Mouse (Mus musculus): ENCODE data around the gene Ndel1. TPM values are rescaled to one million over a fixed set of nuclear protein-coding genes. Genes with fewer than 3 reads are reported as not detected.
"Not testable (repeated sequence)": the region's sequence is repeated elsewhere in the genome, so short reads cannot be mapped to it uniquely, and the experiment has no call there.

Ndel1 gene
- polyA plus RNA-seq, 2 experiments from 2014 or later: 31.4 to 37.2 TPM

GRCm38 (mm10) chr11:68850862-68851261 is 20.8 kb downstream of the Ndel1 start:
- ATAC-seq: no peak

GRCm38 (mm10) chr11:68839606-68840005 is 32.1 kb downstream of the Ndel1 start:
- ATAC-seq: no peak

DNA sequence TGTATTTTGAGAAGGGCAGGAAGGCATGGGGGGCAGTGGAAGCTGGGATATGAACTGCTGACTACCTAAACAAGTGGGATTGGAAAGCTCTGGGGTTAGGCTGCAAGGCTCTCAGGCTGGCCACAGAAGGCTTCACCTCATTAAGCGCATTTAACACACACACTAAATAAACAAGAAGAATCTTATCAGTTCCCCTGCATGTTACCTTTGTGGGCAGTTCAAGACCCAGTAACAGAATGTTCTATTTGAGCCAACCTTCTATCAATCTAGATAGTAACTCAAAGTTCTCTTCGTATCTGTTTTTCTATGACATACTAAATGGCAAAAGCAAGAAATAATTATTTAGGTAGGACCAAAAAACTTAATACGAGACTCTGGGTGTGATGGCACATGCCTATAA is 36.6 kb downstream of the Ndel1 start:
- no peak for ATAC-seq

DNA sequence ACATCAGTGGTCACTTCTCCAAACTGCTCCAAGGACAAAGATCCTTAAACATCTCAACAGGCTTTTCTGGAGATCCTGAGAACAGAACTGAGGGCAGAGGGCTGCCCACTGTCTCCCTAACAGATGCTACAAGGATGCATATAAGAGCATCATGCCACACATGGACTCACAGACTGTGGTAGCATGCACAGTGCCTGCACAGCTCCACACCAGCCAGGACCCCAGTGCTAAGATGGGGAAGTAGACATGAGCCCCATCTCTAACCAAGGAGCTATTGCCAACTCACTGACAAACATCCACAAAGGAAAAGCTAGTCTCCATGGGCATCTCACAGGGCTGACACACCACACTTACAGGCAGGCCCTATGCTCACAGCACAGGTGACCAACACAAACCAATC is 38.1 kb downstream of the Ndel1 start:
- no peak for ATAC-seq

DNA sequence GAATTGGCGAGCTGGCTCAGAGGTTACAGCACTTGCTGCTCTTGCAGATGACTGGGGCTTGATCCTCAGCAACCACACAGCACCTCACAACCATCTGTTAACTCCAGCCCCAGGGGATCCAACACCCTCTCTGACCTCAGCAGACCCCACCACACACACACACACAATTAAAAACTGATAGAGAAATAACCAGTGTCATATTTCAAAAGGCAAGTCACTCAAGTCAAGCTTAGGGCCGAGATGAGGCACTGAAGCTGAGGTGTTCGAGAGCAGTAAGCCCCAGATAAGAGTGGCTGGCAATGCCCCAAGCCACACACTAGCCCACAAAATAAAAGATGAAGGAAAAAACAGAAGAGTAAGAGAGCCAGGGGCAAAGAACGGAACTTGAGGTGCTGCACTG is 38.9 kb downstream of the Ndel1 start:
- no peak for ATAC-seq

DNA sequence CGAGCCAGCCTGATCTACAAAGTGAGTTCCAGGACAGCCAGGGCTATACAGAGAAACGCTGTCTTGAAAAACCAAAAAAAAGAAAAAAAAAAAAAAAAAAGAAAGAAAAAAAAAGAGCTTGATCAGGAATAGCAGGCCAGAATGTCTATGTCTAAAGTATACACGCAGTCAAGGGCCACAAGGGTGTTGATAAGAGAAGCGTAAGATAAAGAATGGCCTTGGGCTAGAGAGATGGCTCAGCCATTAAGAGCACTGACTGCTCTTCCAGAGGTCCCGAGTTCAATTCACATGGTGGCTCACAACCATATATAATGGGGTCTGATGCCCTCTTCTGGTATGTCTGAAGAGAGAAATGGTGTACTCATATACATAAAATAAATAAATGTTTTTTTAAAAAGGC is 40.1 kb downstream of the Ndel1 start:
- ATAC-seq: not testable (repeated sequence)

GRCm38 (mm10) chr11:68826735-68827134 is 44.9 kb downstream of the Ndel1 start:
- ATAC-seq: no peak

DNA sequence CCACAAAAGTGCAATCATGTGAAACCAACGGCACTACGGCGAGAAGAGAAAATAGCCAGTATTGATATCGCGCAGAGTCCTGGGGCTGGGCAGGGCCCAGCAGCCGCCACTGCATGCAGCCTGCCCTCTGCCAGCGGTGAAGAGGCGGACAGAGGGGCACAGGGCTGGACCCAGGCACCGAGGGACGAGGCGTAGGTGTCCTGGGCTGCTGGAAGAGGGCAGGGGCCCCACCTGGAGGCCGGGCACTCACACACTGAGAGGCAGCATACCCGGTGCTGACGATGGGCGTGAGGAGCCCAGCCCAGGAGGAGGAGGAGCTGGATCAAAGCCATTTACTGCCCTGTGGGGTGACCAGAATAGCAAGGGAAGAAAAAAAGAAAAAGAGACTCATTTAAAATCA is 49.3 kb downstream of the Ndel1 start:
- no peak for ATAC-seq

GRCm38 (mm10) chr11:68819226-68819805 is 52.3 kb downstream of the Ndel1 start:
- ATAC-seq: no peak

GRCm38 (mm10) chr11:68818416-68818815 is 53.2 kb downstream of the Ndel1 start:
- no peak for ATAC-seq

DNA sequence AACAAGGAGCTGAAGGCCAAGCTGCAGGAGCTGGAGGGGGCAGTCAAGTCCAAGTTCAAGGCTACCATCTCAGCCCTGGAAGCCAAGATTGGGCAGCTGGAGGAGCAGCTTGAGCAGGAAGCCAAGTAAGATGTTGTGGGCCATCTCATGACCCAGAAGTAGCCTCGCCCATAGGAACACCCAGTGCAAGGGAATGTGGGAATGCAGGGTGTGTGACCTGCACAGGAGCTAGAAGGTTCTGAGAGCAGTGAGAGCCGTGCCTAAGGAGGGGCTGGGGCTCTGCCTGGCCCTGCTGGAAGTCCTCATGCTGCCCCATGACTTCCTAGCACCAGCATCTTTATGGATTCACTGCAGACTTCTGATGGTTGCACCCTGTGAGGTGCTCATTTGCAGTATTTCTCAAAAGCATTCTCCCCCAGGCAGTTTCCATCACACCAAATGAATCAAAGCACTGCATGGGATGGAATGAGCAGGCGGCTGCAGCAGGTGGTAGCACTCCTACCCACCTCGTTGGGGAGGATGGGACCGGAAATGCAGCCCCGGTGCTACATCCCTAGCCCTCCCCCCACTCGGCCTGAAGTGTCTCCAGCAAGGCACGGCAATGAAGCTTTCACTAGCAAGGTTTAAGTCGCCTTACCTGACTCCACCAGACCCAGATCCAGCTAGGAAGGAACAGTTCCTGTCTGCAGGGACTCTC is 59.6 kb downstream of the Ndel1 start:
- ATAC-seq: no peak

- no peak for ATAC-seq
Observed at GRCm38 (mm10) chr11:68807787-68808186, 63.9 kb downstream of the Ndel1 start.

- ATAC-seq: no peak
Observed at GRCm38 (mm10) chr11:68805148-68805547, 66.5 kb downstream of the Ndel1 start.

DNA sequence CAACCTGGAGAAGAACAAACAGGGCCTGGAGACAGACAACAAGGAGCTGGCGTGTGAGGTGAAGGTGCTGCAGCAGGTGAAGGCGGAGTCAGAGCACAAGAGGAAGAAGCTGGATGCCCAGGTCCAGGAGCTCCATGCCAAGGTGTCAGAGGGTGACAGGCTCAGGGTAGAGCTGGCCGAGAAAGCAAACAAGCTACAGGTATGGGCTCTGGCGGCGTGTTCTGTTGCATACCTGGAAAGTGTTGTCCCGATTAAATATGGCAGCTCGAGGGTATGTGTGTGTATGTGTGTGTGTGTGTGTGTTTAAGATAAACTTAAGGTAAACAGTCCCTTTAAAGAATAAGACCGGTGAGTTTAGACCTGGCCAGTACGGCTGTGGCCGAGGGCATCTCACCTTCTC is 73.4 kb downstream of the Ndel1 start:
- no peak for ATAC-seq

GRCm38 (mm10) chr11:68791794-68792193 is 79.9 kb downstream of the Ndel1 start:
- no peak for ATAC-seq

DNA sequence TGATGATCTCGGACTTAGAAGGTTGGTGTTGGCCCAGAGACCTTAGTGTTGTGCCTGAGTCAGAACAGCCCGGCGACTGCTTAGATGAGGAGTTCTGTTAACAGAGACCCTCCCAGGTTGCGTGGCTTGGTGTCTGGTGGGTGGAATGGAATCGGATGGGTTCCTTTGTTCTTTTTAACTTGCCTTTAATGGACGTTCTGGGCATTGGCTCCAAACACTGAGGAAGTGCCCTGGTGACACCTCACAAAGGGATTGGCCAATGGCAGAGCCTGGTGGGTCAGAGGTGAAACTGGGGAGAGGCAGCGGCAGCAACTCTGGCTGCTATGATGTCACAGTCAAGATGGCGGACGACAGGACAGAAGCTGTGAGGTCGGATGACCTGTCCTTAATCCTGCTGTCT is 80.9 kb downstream of the Ndel1 start:
- ATAC-seq: no peak

DNA sequence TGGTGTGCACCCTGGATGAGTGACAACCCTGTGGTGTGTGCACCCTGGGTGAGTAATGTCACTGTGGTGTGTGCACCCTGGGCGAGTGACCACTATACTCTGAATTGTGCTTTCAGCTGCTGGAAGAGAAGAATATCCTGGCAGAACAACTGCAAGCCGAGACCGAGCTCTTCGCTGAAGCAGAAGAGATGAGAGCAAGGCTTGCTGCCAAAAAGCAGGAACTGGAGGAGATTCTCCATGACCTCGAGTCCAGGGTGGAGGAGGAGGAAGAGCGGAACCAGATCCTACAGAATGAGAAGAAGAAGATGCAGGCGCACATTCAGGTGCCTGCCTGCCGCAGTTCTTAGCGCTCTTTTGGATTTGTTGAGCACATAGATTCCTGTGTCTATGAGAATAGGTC is 84.4 kb downstream of the Ndel1 start:
- no peak for ATAC-seq

- ATAC-seq: no peak
Observed at GRCm38 (mm10) chr11:68785813-68786212, 85.8 kb downstream of the Ndel1 start.

GRCm38 (mm10) chr11:68782336-68782735 is 89.3 kb downstream of the Ndel1 start:
- ATAC-seq: no peak

DNA sequence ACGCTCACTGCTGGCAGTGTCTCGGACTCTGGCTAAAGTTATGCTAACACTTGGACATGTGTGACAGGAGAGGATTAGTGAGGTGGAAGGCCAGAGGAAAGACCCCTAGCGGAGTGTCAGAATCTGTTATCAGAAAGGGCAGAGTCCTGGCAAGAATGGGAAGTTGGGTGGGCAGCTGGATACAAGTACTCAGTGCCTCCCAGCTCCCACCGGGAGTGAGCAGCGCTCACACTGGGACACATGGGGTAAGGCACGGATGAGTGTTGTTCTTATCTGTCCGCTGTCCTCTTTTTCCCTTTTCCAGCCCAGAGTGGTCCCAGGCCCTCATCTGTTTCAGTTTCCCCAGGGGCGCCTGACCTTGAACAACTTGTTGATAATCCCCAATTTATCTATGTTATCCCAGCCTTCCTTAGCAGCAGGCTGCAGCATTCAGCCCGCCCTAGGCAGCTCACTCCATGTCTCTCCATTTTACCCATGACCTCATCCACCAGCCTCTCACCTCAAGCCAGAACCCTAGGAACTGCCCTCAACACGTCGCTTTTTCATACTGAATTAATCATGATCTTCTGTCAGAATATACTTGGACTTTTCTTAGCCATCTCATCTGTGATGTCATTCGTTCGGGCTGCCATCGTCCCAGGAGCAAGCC is 91.1 kb downstream of the Ndel1 start:
- ATAC-seq: no peak

DNA sequence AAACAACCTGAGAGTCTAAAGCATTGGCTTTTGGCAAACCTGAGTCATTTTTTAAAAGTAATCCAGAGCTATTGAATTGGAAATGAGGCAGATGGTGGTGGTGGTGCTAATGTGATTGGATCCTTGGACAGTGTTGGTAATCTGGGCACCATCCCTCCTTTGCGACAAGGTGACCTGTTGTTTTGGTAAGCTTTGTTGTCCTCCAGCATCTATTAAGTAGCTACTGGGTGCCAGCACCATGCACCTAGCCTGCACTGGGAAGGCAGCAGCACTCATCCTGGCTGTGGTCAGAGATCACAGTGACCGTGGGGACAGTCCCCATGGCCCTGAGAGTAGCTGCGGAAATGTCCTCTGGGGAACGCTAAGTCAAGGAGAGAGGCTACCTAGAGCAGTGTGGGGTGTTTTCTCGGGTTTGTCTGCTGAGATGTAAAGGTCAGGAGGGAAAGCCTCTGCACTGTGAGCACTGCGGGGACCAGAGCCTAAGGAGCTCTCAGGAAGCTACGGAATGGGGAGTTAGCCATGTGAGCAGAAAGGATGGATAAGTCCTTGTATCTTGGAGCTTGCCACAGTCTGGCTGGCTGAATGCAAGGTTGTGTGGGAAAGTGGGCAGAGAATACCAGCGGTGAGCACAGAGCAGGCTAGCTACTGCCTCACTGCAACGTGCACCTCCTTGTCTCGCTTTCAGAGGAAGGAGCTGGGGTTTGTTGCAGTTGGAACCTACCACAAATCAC is 91.8 kb downstream of the Ndel1 start:
- ATAC-seq: no peak

GRCm38 (mm10) chr11:68778855-68779254 is 92.8 kb downstream of the Ndel1 start:
- no peak for ATAC-seq

DNA sequence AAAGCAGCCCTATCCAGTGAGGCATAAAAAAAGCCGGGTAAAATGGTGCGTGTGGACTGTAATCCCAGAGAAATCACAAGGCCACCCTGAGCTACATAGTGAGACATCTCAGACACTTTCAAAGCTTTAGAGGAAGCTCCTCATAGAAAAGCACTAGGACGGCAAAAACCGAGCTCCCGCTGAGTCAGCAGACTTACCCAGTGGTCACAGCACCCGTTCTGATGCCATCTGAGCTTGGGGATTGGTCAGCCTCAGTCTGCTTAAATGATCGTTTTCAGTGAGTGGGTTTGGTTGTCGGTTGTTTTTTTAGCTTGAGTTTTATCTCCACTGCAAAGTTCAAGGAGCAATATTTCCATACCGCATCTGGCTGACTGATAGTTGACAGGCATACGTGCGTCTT is 93.7 kb downstream of the Ndel1 start:
- ATAC-seq: no peak
